Mouse (Mus musculus): Measurements from ENCODE around the gene Ntng1. TPM values are rescaled to one million over a fixed set of nuclear protein-coding genes. Genes with fewer than 3 reads are reported as not detected.

The Ntng1 gene
- 0.53 TPM for polyA plus RNA-seq (2014; fragmentation: Illumina TruSeq; extraction: RNeasy Lipid Tissue Mini Kit (QIAGEN cat#74804); ENCODE audit: low read depth, low replicate concordance)

GRCm38 (mm10) chr3:110143206-110144061 is at the start of gene Ntng1:
TSS of gene Ntng1 (minus strand) at chr3:110144011.

Other genes starting within 250 kb of the Ntng1 start
- 10.6 TPM for gene Prmt6, start 107.0 kb upstream of the Ntng1 start, polyA plus RNA-seq (2014; fragmentation: Illumina TruSeq; extraction: RNeasy Lipid Tissue Mini Kit (QIAGEN cat#74804); ENCODE audit: low read depth, low replicate concordance)

All from testis, adult 10 weeks (tissue).